Mouse (Mus musculus) limb, embryonic 10.5 days (tissue): ENCODE measurements at regions not wholly inside any gene's neighbourhood (a gene's known extent, or its start where the extent isn't known, plus 50 kb on each side); places are given as distances from the start of the nearest gene placed in this dataset.

Experiments used
- DNase-seq: peaks from one replicate; pipeline ENCODE4 v3.0.0-alpha.2; 2017; ENCODE audit warnings: low spot score
- H3K27ac ChIP-seq: fragments of 300-500 bp; sonication (generic); 2 replicates; pipeline ENCODE4 v1.5.1; 2016; ENCODE audit warnings: mild to moderate bottlenecking
- H3K27me3 ChIP-seq: fragments of 300-500 bp; sonication (generic); 2 replicates; pipeline ENCODE4 v1.6.1; 2016; ENCODE audit warnings: low read depth, mild to moderate bottlenecking; ENCODE audit not compliant: poor library complexity, severe bottlenecking
- H3K36me3 ChIP-seq: fragments of 300-500 bp; sonication (generic); 2 replicates; pipeline ENCODE4 v1.6.1; 2016; ENCODE audit warnings: mild to moderate bottlenecking, moderate library complexity
- H3K4me1 ChIP-seq: fragments of 300-500 bp; sonication (generic); 2 replicates; pipeline ENCODE4 v1.6.1; 2016
- H3K4me3 ChIP-seq: fragments of 300-500 bp; sonication (generic); 2 replicates; pipeline ENCODE4 v1.5.1; 2016; ENCODE audit warnings: mild to moderate bottlenecking, moderate library complexity
- H3K9me3 ChIP-seq: fragments of 300-500 bp; sonication (generic); replicated peaks from 2 replicates; pipeline ENCODE4 v1.6.1; 2016; ENCODE audit warnings: mild to moderate bottlenecking
- WGBS: fragments of 180-500 bp; shearing (Covaris S2); methylation state at CpG from one replicate; pipeline ENCODE4 v1.1.7; 2016; 5-methylcytosine and 5-hydroxymethylcytosine counted together

- no peaks in the 10 kb centered on the region for H3K4me1 ChIP-seq
- H3K27ac ChIP-seq, result no peak overlapping the region
- peak; percentile 89 for DNase-seq
- no peaks in the 10 kb centered on the region for H3K9me3 ChIP-seq
- no peak overlapping the region for H3K4me3 ChIP-seq
- 90% methylated on average over 7 of the region's 7 CpGs for WGBS
- no peaks in the 10 kb centered on the region for H3K36me3 ChIP-seq
- no peaks in the 10 kb centered on the region for H3K27me3 ChIP-seq
These were observed 2140.3 kb upstream of the Cdh20 start for GRCm38 (mm10) chr1:102628061-102628460.

GRCm38 (mm10) chr1:102644379-102644778, 2123.9 kb upstream of the Cdh20 start:
- no peak for DNase-seq
- Histone ChIP-seq H3K27me3 (no peaks in the 10 kb centered on the region), H3K4me3 (no peak overlapping the region), H3K27ac (no peak overlapping the region), H3K9me3 (no peaks in the 10 kb centered on the region), H3K36me3 (no peaks in the 10 kb centered on the region), H3K4me1 (no peaks in the 10 kb centered on the region)
- 62% methylated on average over 1 of the region's 1 CpGs for WGBS

- 93% methylated on average over 2 of the region's 2 CpGs for WGBS
- Histone ChIP-seq H3K9me3 (no peaks in the 10 kb centered on the region), H3K27ac (no peak overlapping the region)
These were observed 2080.8 kb upstream of the Cdh20 start for GRCm38 (mm10) chr1:102687367-102688070.

GRCm38 (mm10) chr1:102716459-102716858, 2051.9 kb upstream of the Cdh20 start:
- Histone ChIP-seq H3K9me3 (no peaks in the 10 kb centered on the region), H3K27me3 (no peaks in the 10 kb centered on the region), H3K27ac (no peak overlapping the region), H3K4me3 (no peak overlapping the region), H3K36me3 (no peaks in the 10 kb centered on the region), H3K4me1 (no peaks in the 10 kb centered on the region)
- DNase-seq, result no peak
- WGBS, result 88% methylated on average over 2 of the region's 2 CpGs

More at GRCm38 (mm10) chr1:102687367-102688070, 2080.8 kb upstream of the Cdh20 start:
- no peaks in the 10 kb centered on the region for H3K27me3 ChIP-seq
- no peak overlapping the region for H3K4me3 ChIP-seq
- no peaks in the 10 kb centered on the region for H3K36me3 ChIP-seq
- H3K4me1 ChIP-seq, result no peaks in the 10 kb centered on the region
- no peak for DNase-seq

GRCm38 (mm10) chr1:102733991-102734390, 2034.3 kb upstream of the Cdh20 start:
- H3K36me3 ChIP-seq, result no peaks in the 10 kb centered on the region
- no peak overlapping the region for H3K4me3 ChIP-seq
- no peaks in the 10 kb centered on the region for H3K4me1 ChIP-seq
- 95% methylated on average over 1 of the region's 1 CpGs for WGBS
- DNase-seq, result no peak
- no peaks in the 10 kb centered on the region for H3K27me3 ChIP-seq
- H3K27ac ChIP-seq, result no peak overlapping the region
- H3K9me3 ChIP-seq, result no peaks in the 10 kb centered on the region

GRCm38 (mm10) chr1:102735392-102735791, 2032.9 kb upstream of the Cdh20 start:
- Histone ChIP-seq H3K36me3 (no peaks in the 10 kb centered on the region), H3K4me3 (no peak overlapping the region), H3K27me3 (no peaks in the 10 kb centered on the region), H3K4me1 (no peaks in the 10 kb centered on the region), H3K27ac (no peak overlapping the region), H3K9me3 (no peaks in the 10 kb centered on the region)
- DNase-seq, result no peak
- WGBS, result 86% methylated on average over 3 of the region's 3 CpGs

- H3K27ac ChIP-seq, result no peak overlapping the region
- no peaks in the 10 kb centered on the region for H3K4me1 ChIP-seq
- WGBS, result 93% methylated on average over 1 of the region's 1 CpGs
- H3K27me3 ChIP-seq, result no peaks in the 10 kb centered on the region
- no peaks in the 10 kb centered on the region for H3K36me3 ChIP-seq
- H3K9me3 ChIP-seq, result no peaks in the 10 kb centered on the region
- DNase-seq, result no peak
- H3K4me3 ChIP-seq, result no peak overlapping the region
These were observed 2010.4 kb upstream of the Cdh20 start for GRCm38 (mm10) chr1:102757941-102758340.
